Mouse (Mus musculus): ENCODE measurements around the gene Adal. TPM values are rescaled to one million over a fixed set of nuclear protein-coding genes. Genes with fewer than 3 reads are reported as not detected.

Gene Adal
- polyA plus RNA-seq, 1 experiment from 2014 or later = 19.7 TPM

- Histone ChIP-seq H3K36me3 (ENCODE audit: control insufficient read depth, insufficient read depth) (peaks cover 58% of the 10 kb centered on the region), H3K9ac (ENCODE audit: low read length) (no peak overlapping the region), H3K4me3 (ENCODE audit: low read length) (no peak overlapping the region), H3K27ac (ENCODE audit: low read length) (no peak overlapping the region), H3K4me2 (ENCODE audit: low read depth, low read length) (no peak overlapping the region), H3K27me3 (ENCODE audit: control insufficient read depth, insufficient read depth, low read length) (no peaks in the 10 kb centered on the region), H3K9me3 (replicated peaks; ENCODE audit: control insufficient read depth, low read length) (no peaks in the 10 kb centered on the region), H3K4me1 (ENCODE audit: control insufficient read depth, insufficient read depth, low read length) (no peaks in the 10 kb centered on the region)
- ATAC-seq (replicated peaks; ENCODE audit: extremely low read depth, insufficient read depth, low FRiP score) = no peak
- WGBS = 93% methylated on average over 17 of the region's 17 CpGs
Measured at GRCm38 (mm10) chr2:121204276-121204675, 64.0 kb downstream of the Adal start.

Other genes with a start within 250 kb of the Adal start
- 18.5 and 22.0 TPM in 2 replicates for gene Ubr1, start 169.7 kb upstream of the Adal start, polyA plus RNA-seq (2015; fragmentation: Nextera tagmentation; extraction: Ambion mirVana)
- gene Tmem62, start 163.4 kb upstream of the Adal start, polyA plus RNA-seq (2015; fragmentation: Nextera tagmentation; extraction: Ambion mirVana) = 1.9 and 2.4 TPM in 2 replicates
- gene Ccndbp1, start 132.0 kb upstream of the Adal start, polyA plus RNA-seq (2015; fragmentation: Nextera tagmentation; extraction: Ambion mirVana) = 42.3 and 45.7 TPM in 2 replicates
- 1.1 and 1.3 TPM in 2 replicates for gene Epb42, start 103.4 kb upstream of the Adal start, polyA plus RNA-seq (2015; fragmentation: Nextera tagmentation; extraction: Ambion mirVana)
- gene Tgm5, start 54.6 kb upstream of the Adal start, polyA plus RNA-seq (2015; fragmentation: Nextera tagmentation; extraction: Ambion mirVana) = 0.05 TPM in 1 of 2 replicates, not detected in the other
- not detected in 2 replicates for gene Tgm7, start 30.6 kb upstream of the Adal start, polyA plus RNA-seq (2015; fragmentation: Nextera tagmentation; extraction: Ambion mirVana)
- 19.0 and 20.1 TPM in 2 replicates for gene Lcmt2, start 225 bp downstream of the Adal start, polyA plus RNA-seq (2015; fragmentation: Nextera tagmentation; extraction: Ambion mirVana)
- 34.1 and 36.1 TPM in 2 replicates for gene Tubgcp4, start 30.2 kb downstream of the Adal start, polyA plus RNA-seq (2015; fragmentation: Nextera tagmentation; extraction: Ambion mirVana)
- 6.3 and 7.1 TPM in 2 replicates for gene Zscan29, start 30.7 kb downstream of the Adal start, polyA plus RNA-seq (2015; fragmentation: Nextera tagmentation; extraction: Ambion mirVana)
- 34.5 and 42.4 TPM in 2 replicates for gene Trp53bp1, start 131.0 kb downstream of the Adal start, polyA plus RNA-seq (2015; fragmentation: Nextera tagmentation; extraction: Ambion mirVana)
- gene Map1a, start 149.2 kb downstream of the Adal start, polyA plus RNA-seq (2015; fragmentation: Nextera tagmentation; extraction: Ambion mirVana) = 3.7 and 4.0 TPM in 2 replicates
- 11.0 and 13.5 TPM in 2 replicates for gene Ppip5k1, start 215.0 kb downstream of the Adal start, polyA plus RNA-seq (2015; fragmentation: Nextera tagmentation; extraction: Ambion mirVana)
- 2.4 and 4.2 TPM in 2 replicates for gene Ckmt1, start 217.3 kb downstream of the Adal start, polyA plus RNA-seq (2015; fragmentation: Nextera tagmentation; extraction: Ambion mirVana)
- not detected in 2 replicates for gene Strc, start 246.7 kb downstream of the Adal start, polyA plus RNA-seq (2015; fragmentation: Nextera tagmentation; extraction: Ambion mirVana)